Mouse (Mus musculus) CH12.LX (cell line): ENCODE data around the gene St8sia6. TPM values are rescaled to one million over a fixed set of nuclear protein-coding genes. Genes with fewer than 3 reads are reported as not detected.

Experiments used
- DNase-seq: peaks from one replicate; pipeline ENCODE4 v3.0.0-alpha.2; 2013; ENCODE audit errors: extremely low read depth
- H3K27ac ChIP-seq: 2 replicates; pipeline ENCODE4 v1.5.1; 2012; ENCODE audit warnings: low read depth, mild to moderate bottlenecking, control low read depth, moderate library complexity; ENCODE audit not compliant: insufficient read depth
- H3K27me3 ChIP-seq: replicated peaks from 2 replicates; pipeline ENCODE3; 2012; ENCODE audit warnings: inconsistent platforms
- H3K36me3 ChIP-seq, 2 experiments: replicated peaks in 1 of 2; 2 replicates each; pipeline versions ENCODE3 to v1.6.1; 2012; ENCODE audit warnings: inconsistent platforms in 1 of 2, low read length in 1 of 2, mild to moderate bottlenecking in 1 of 2, mixed read lengths in 1 of 2, moderate library complexity in 1 of 2; ENCODE audit not compliant: control insufficient read depth in 1 of 2, insufficient read depth in 1 of 2
- H3K4me1 ChIP-seq, 2 experiments: 2 replicates each; pipeline ENCODE4 v1.6.1; 2012; ENCODE audit warnings: inconsistent platforms in 1 of 2, moderate library complexity in 1 of 2; ENCODE audit not compliant: insufficient read depth in 2 of 2, control insufficient read depth in 1 of 2
- H3K4me2 ChIP-seq: 2 replicates; pipeline ENCODE4 v1.6.1; 2012; ENCODE audit warnings: low read depth, mild to moderate bottlenecking, control low read depth; ENCODE audit not compliant: poor library complexity, insufficient read depth, severe bottlenecking
- H3K4me3 ChIP-seq, 3 experiments: fragments of 150-350 bp in 1 of 3; sonication (generic) in 1 of 3; replicated peaks in 1 of 3; 2 replicates each; pipeline versions ENCODE3 to v1.5.1; 2011 to 2012; ENCODE audit warnings: low read depth in 2 of 3, low read length in 2 of 3, mild to moderate bottlenecking in 2 of 3, moderate library complexity in 2 of 3, control low read depth in 1 of 3, improper control_type of control experiment in 1 of 3, inconsistent platforms in 1 of 3, mixed read lengths in 1 of 3; ENCODE audit not compliant: poor library complexity in 1 of 3
- H3K79me2 ChIP-seq: replicated peaks from 2 replicates; pipeline ENCODE4 v1.6.1; 2012; ENCODE audit warnings: mild to moderate bottlenecking, moderate library complexity; ENCODE audit not compliant: control insufficient read depth, poor library complexity, insufficient read depth, severe bottlenecking; ENCODE audit errors: extremely low read depth
- H3K9ac ChIP-seq: 2 replicates; pipeline ENCODE4 v1.6.1; 2012; ENCODE audit warnings: low read depth, mild to moderate bottlenecking, control low read depth, moderate library complexity; ENCODE audit not compliant: insufficient read depth
- H3K9me3 ChIP-seq: replicated peaks from 2 replicates; pipeline ENCODE3; 2012; ENCODE audit warnings: low read length, inconsistent platforms, mixed read lengths
- CHD2 ChIP-seq: IDR thresholded peaks from 2 replicates; pipeline ENCODE4 v1.6.1; 2011; ENCODE audit warnings: low read length, improper control_type of control experiment
- ELF1 ChIP-seq: IDR thresholded peaks from 2 replicates; pipeline ENCODE4 v1.6.1; 2014; ENCODE audit warnings: low read depth, mild to moderate bottlenecking, inconsistent platforms, low read length, improper control_type of control experiment
- EP300 ChIP-seq: IDR thresholded peaks from 2 replicates; pipeline ENCODE4 v1.6.1; 2011; ENCODE audit warnings: low read length, improper control_type of control experiment
- ETS1 ChIP-seq: conservative IDR thresholded peaks from 2 replicates; pipeline ENCODE4 v1.6.1; 2012; ENCODE audit warnings: low read depth, mild to moderate bottlenecking, inconsistent platforms, low read length, improper control_type of control experiment, moderate library complexity
- GABPA ChIP-seq: IDR thresholded peaks from 2 replicates; pipeline ENCODE4 v1.6.1; 2012; ENCODE audit warnings: low read depth, low read length, improper control_type of control experiment, inconsistent platforms; ENCODE audit not compliant: insufficient replicate concordance
- IRF4 ChIP-seq: IDR thresholded peaks from 2 replicates; pipeline ENCODE4 v1.6.1; 2014; ENCODE audit warnings: low read depth, mild to moderate bottlenecking, inconsistent platforms, low read length, improper control_type of control experiment
- JUN ChIP-seq: IDR thresholded peaks from 2 replicates; pipeline ENCODE4 v1.6.1; 2011; ENCODE audit warnings: low read depth, mild to moderate bottlenecking, low read length, improper control_type of control experiment, moderate library complexity; ENCODE audit not compliant: insufficient read depth
- JUND ChIP-seq: conservative IDR thresholded peaks from 2 replicates; pipeline ENCODE4 v1.6.1; 2011; ENCODE audit warnings: low read depth, low read length, improper control_type of control experiment
- MAX ChIP-seq: IDR thresholded peaks from 2 replicates; pipeline ENCODE4 v1.6.1; 2011; ENCODE audit warnings: low read length, improper control_type of control experiment
- MEF2A ChIP-seq: IDR thresholded peaks from 2 replicates; pipeline ENCODE4 v1.6.1; 2014; ENCODE audit warnings: low read depth, mild to moderate bottlenecking, inconsistent platforms, low read length, improper control_type of control experiment, borderline replicate concordance
- MYC ChIP-seq: IDR thresholded peaks from 2 replicates; pipeline ENCODE4 v1.6.1; 2011; ENCODE audit warnings: low read depth, mild to moderate bottlenecking, improper control_type of control experiment, low read length
- POLR2AphosphoS2 ChIP-seq: IDR thresholded peaks from 2 replicates; pipeline ENCODE4 v1.6.1; 2011; ENCODE audit warnings: low read depth, low read length, improper control_type of control experiment
- RAD21 ChIP-seq: IDR thresholded peaks from 2 replicates; pipeline ENCODE4 v1.6.1; 2011; ENCODE audit warnings: low read depth, mild to moderate bottlenecking, low read length, improper control_type of control experiment, moderate library complexity
- SMC3 ChIP-seq: IDR thresholded peaks from 2 replicates; pipeline ENCODE4 v1.6.1; 2011; ENCODE audit warnings: low read depth, low read length, improper control_type of control experiment
- TBP ChIP-seq: conservative IDR thresholded peaks from 2 replicates; pipeline ENCODE4 v1.6.1; 2011; ENCODE audit warnings: low read depth, low read length, improper control_type of control experiment
- TCF12 ChIP-seq: IDR thresholded peaks from 2 replicates; pipeline ENCODE4 v1.6.1; 2014; ENCODE audit warnings: low read depth, mild to moderate bottlenecking, inconsistent platforms, low read length, improper control_type of control experiment
- UBTF ChIP-seq: IDR thresholded peaks from 2 replicates; pipeline ENCODE4 v1.6.1; 2012; ENCODE audit warnings: low read depth, mild to moderate bottlenecking, inconsistent platforms, low read length, improper control_type of control experiment, moderate library complexity
- USF1 ChIP-seq: IDR thresholded peaks from 2 replicates; pipeline ENCODE4 v1.6.1; 2014; ENCODE audit warnings: low read depth, mild to moderate bottlenecking, inconsistent platforms, low read length, improper control_type of control experiment
- USF2 ChIP-seq: conservative IDR thresholded peaks from 2 replicates; pipeline ENCODE4 v1.6.1; 2011; ENCODE audit warnings: low read depth, low read length, improper control_type of control experiment
- ZC3H11A ChIP-seq: IDR thresholded peaks from 2 replicates; pipeline ENCODE4 v1.6.1; 2012; ENCODE audit warnings: low read depth, mild to moderate bottlenecking, inconsistent platforms, low read length, improper control_type of control experiment
- dilution Hi-C: fragments of 300-500 bp; cut with MboI; formaldehyde crosslinking; loops from 2 replicates; pipeline ENCODE4 v1.14.3; 2020; ENCODE audit warnings: low sequenced_read_pairs; ENCODE audit not compliant: extremely low pct_unique_long_range_greater_than_20kb, extremely low pct_ligation_motif_present
- in situ Hi-C: fragments of 300-500 bp; cut with MboI; formaldehyde crosslinking; loops from 3 replicates; pipeline ENCODE4 v1.14.3; 2019; ENCODE audit warnings: low sequenced_read_pairs, low pct_ligation_motif_present, low pct_unique_long_range_greater_than_20kb, mixed read lengths
- polyA plus RNA-seq: library from polyadenylated mRNA; unstranded; fragments of >175 nt; gene quantifications from 2 replicates; pipeline ENCODE4 v1.2.1, GENCODE M21; 2012; ENCODE audit warnings: low read depth; ENCODE audit not compliant: insufficient read length
- total RNA-seq, 2 experiments: library from RNA; depleted of rRNA; stranded (reverse); fragments of 300-350 nt in 1 of 2; fragments of >200 nt in 1 of 2; gene quantifications; 2 replicates each; pipeline ENCODE4 v1.2.3; 2012 to 2014

Gene St8sia6
- total and polyA plus RNA-seq, 3 experiments, result 27.4 to 51.0 (median 43.7) TPM

GRCm38 (mm10) chr2:13775056-13775455, 18.8 kb downstream of the St8sia6 start:
- Histone ChIP-seq H3K27me3 (no peaks in the 10 kb centered on the region), H3K9ac (no peak overlapping the region), H3K4me2 (no peak overlapping the region), H3K36me3 (peaks cover 4 to 43% of the 10 kb centered on the region in 2 experiments), H3K4me1 (peaks cover 0 to 35% of the 10 kb centered on the region in 2 experiments; a peak in 2 of 4 replicates), H3K79me2 (peaks cover 28% of the 10 kb centered on the region), H3K9me3 (no peaks in the 10 kb centered on the region), H3K27ac (no peak overlapping the region), H3K4me3 (no peak overlapping the region)
- no peak for DNase-seq
- TF ChIP-seq JUN, result no peak
- TF ChIP-seq UBTF, result no peak
- no peak for TF ChIP-seq USF1
- no peak for TF ChIP-seq ZC3H11A
- no peak for TF ChIP-seq EP300
- no peak for TF ChIP-seq TCF12
- no peak for TF ChIP-seq POLR2AphosphoS2
- no peak for TF ChIP-seq SMC3
- TF ChIP-seq JUND, result no peak
- no peak for TF ChIP-seq GABPA
- no peak for TF ChIP-seq MAX
- TF ChIP-seq MEF2A, result no peak
- TF ChIP-seq CHD2, result no peak
- no peak for TF ChIP-seq USF2
- no peak for TF ChIP-seq RAD21
- no peak for TF ChIP-seq ETS1
- dilution Hi-C loops (no loop called here), in situ Hi-C loops (loop anchor here (10.0 to 25.0 kb wide), 2 partner anchors 200 to 488 kb away; partner anchors contain the start of gene Vim)

GRCm38 (mm10) chr2:13768524-13768923, 25.3 kb downstream of the St8sia6 start:
- Histone ChIP-seq H3K9me3 (no peaks in the 10 kb centered on the region), H3K79me2 (peaks cover 8% of the 10 kb centered on the region), H3K27ac (no peak overlapping the region), H3K4me1 (peaks cover 2 to 49% of the 10 kb centered on the region in 2 experiments; a peak in 3 of 4 replicates), H3K27me3 (no peaks in the 10 kb centered on the region), H3K9ac (no peak overlapping the region), H3K4me2 (no peak overlapping the region), H3K36me3 (peaks cover 15 to 77% of the 10 kb centered on the region in 2 experiments), H3K4me3 (no peak overlapping the region)
- DNase-seq, result no peak
- TF ChIP-seq IRF4 (no peak), ELF1 (no peak), MYC (no peak), TBP (no peak)
- dilution Hi-C loops (no loop called here), in situ Hi-C loops (no loop called here)
